Mouse (Mus musculus) frontal cortex, adult 2 months (tissue): ENCODE measurements around the gene Gm17622. TPM values are rescaled to one million over a fixed set of nuclear protein-coding genes. Genes with fewer than 3 reads are reported as not detected.
A peak's percentile ranks its signal among the peaks of the same experiment; 100 is the strongest.

Experiments
- DNase-seq, 2 experiments: peaks; one replicate each; pipeline ENCODE4 v3.0.0; 2022; ENCODE audit warnings: low spot score in 1 of 2; ENCODE audit errors: extremely low spot score in 1 of 2
- polyA plus RNA-seq: library from polyadenylated mRNA; depleted of rRNA; stranded (reverse); fragments of >200 nt; gene quantifications from 2 replicates; pipeline ENCODE4 v1.2.3, GENCODE M21; 2012; rRNA removed

The Gm17622 gene
- not detected in 2 replicates for polyA plus RNA-seq

- DNase-seq: no peak
These were observed at the start of gene Gm17622 for GRCm38 (mm10) chr13:96490433-96490832. TSS of gene Gm17622 (plus strand) at chr13:96490733.

DNA sequence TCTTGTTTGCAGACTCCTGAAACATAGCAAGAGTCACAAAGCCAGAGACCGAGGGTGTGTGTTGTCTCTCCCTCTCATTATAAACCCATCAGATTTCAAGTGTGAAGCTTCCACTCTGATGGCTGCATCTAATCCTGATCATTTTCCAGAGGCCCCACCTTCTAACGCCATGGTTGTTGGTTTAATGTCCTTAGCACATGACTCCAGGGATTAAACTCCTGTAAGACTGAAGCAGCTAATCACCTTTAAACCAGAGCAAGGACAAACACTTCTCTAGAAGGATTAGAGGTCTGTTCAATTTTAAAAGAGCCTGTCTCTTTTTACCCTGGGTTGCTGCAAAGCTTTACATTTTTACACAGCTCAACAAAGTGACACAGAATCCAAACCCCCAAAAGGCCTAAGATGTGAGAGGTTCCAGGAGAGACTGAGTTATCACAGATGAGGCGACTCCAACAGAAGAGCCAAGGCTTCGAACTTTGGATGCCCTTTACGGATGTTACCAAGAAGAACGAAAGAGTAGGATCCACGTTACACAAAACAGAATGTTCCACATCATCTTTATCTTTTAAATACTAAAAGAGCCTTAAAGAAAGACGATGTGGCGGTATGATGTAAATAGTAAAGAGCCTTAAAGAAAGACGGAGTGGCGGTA is 40.2 kb upstream of the Gm17622 start:
- DNase-seq: no peak

DNA sequence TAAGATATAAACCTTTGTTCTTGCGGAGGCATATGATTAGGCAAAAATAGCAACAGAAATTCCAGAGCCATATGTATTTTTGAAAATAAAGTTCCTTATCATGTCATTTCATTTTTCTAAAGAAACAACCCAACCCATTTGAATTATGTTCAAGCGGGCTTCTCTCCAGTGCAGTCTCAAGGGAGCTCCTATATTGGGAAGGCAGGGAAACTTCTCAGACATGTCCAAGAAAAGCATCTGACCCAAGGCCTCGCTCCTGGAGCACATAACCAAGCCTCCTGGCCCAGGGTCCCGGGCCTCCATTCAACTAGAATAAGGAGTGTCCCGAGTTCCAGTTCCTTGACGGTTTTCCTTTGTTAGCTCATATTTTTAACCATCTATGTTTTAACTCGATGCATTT is 39.7 kb upstream of the Gm17622 start:
- DNase-seq: no peak

DNA sequence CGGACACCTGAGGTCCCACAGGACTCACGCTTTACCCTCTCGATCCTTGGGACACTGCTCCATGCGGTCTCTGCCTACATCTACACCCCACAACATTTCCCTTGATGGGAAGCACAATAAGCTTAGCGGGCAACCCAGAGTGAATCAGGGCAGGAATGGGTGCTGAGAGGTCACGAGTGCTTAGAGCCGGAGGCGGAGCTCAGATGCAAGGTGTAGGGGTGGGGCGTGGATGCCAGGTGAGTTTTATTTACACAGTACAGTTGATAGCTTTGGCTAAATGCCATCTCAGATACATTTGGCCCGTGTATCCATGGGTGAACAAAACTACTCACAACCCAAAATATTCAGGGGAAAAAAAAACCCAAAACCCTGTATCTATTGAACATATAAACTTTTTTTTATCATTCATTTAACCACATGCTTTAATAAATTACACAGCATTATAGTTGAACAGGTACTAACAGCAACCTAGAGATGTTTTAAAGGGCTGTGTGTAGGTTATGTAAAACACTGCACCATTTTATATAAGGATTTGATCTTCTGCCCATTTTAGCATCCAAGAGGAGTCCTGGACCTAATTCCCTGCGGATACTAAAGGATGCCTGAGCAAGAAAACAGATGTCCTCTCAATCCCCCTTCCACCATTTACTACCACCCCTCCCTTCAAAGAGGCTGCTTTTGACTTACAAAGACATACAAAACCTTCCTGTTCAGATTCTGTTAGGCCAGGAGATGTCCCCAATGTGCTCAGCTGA is 39.0 kb upstream of the Gm17622 start:
- no peak for DNase-seq

DNA sequence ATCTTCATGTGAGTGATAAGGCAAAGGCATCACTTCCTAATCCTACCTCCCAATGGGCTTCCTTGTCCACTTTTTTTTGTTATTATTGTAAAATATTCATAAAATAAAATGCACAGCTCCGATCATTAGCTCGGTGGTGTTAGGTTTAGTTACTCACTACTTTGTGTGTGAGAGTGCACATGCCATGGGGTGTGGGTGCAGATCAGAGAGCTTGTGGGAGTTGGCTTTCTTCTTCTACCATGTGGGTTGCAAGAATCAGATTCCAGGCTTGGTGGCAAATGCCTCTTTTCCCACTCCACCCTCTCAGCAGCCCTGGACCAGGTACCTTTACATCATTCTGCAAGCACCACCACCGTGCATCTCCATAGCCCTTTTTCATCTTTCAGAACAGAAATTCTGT is 37.9 kb upstream of the Gm17622 start:
- DNase-seq: no peak

GRCm38 (mm10) chr13:96454288-96454687 is 36.2 kb upstream of the Gm17622 start:
- DNase-seq: no peak

GRCm38 (mm10) chr13:96457566-96457965 is 33.0 kb upstream of the Gm17622 start:
- no peak for DNase-seq

- DNase-seq: peak in 1 of 2 experiments; percentile 5
These were observed 32.5 kb upstream of the Gm17622 start for GRCm38 (mm10) chr13:96458018-96458417.

- DNase-seq: no peak
These were observed 31.9 kb upstream of the Gm17622 start for GRCm38 (mm10) chr13:96458606-96459005.

DNA sequence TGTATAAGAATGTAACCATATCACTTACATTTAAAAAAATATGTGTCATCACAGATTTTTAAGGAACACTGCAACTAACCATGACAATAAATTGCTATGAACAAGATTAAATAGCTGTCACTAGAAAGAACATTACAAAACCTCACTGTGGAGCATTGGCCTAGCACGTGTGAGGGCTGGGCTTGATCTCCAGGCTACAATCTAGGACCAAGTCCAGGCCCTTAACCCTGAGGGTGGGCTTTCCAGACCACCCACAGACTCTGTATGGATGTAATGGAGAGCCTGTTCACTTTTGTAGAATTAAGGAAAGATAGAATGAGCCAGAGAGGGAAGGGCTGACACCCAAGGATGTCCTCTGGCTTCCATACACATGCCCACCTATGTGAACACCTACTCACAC is 27.9 kb upstream of the Gm17622 start:
- DNase-seq: no peak

DNA sequence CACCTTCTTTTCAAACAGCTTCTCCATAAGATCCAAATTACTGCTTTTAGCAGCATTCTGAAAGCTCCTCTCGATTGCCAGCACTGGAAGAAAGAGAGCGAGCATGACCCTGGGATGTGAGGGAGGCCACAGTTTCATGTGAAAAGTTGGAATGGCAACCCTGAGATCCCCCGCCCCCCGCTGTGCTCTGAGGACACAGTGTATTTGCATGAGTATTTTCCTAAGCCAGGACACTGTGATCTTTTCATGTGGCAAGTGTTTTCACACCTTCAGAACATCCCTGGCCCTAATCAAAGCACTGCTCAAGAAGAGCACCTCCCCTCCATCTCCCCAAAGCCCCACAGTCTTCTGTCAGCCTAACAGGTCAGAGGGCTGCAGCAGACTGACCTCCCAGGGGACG is 25.2 kb upstream of the Gm17622 start:
- DNase-seq: no peak

- DNase-seq: no peak
These were observed 21.9 kb upstream of the Gm17622 start for GRCm38 (mm10) chr13:96468678-96469077.

DNA sequence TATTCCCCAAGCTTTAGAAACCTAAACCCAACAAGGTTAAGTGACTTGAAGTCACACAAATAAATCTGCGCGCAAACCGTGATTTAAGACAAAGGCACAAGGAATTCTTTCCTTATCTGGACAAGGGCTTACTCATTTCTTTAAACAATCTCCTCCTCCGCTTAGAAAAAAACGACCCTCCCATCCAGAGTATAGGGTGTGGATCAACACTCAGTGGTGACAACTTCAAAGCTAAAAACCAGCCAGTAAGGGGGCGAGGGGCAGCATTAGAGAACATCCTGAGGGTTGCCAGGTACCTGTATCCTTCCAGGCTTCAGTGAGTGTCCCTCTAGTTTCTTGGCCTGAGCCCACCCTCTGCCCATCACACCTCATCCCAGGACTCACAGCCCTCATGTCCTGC is 20.0 kb upstream of the Gm17622 start:
- DNase-seq: no peak

- no peak for DNase-seq
These were observed 19.6 kb upstream of the Gm17622 start, which contains the start of gene Ankdd1b for GRCm38 (mm10) chr13:96470957-96471356. TSS of gene Ankdd1b (minus strand) at chr13:96471198.

- no peak for DNase-seq
These were observed 13.3 kb upstream of the Gm17622 start for GRCm38 (mm10) chr13:96477226-96477625.

- no peak for DNase-seq
These were observed 11.5 kb upstream of the Gm17622 start for GRCm38 (mm10) chr13:96478991-96479390.

DNA sequence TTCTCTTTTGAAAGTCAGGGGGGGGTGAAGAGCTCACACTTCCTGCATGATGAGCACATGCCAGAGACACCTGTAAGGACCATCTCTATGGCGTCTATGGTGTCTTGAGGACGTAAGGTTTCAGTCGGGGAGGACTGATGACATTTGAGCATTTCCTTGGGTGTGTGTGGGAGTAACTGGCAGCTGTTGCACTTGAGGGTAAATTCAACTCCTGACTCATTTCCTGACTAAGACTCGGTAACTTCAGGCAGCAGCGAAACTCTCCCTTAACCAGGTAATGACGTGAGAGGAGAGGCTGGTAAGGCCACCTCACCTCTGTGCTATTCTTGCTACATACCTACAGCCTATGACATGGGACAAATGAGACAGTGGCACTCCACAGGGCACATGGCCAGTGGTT is 3.3 kb upstream of the Gm17622 start:
- peak in 1 of 2 experiments; percentile 3 for DNase-seq

- no peak for DNase-seq
These were observed 2.6 kb upstream of the Gm17622 start for GRCm38 (mm10) chr13:96487968-96488367.

DNA sequence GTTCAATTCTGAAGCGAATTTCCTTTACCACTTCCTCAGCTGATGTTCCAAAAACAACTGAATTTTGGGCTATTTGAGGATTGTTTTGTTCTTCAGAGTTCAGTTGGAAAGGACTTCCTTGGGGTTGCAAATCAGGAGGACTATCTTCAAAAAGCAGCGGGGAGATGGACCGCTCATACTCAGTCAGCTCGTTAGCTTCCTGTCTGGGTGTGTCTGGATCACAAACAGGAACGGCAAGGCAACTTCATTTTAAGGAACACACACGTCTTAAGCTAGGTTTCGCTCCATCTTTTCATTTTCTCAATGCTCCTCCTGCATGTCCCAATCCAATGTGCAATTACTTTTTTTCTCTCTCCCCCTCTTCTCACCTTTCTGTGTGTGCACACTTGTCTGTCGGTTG is 6.1 kb downstream of the Gm17622 start:
- no peak for DNase-seq

GRCm38 (mm10) chr13:96499891-96500290 is 9.4 kb downstream of the Gm17622 start:
- no peak for DNase-seq

DNA sequence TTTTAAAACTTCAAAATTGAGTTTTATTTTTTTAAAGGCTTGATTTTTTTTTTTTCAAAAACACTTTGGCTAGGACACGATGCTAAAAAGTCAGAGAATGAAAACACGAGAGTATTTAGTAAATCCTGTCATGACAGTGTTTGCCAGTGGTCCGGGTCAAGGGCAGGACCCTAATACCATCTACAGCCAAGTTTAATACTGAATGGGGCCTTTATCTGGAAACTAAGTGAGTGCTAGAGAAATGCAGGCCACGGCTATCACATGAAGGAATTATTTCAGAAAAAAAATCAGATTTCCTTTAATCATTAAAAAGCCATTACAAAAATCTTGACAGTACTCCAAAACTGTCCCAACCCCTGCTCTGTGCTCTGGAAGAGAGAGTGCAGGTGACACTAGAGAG is 15.1 kb downstream of the Gm17622 start:
- no peak for DNase-seq

- no peak for DNase-seq
These were observed 15.8 kb downstream of the Gm17622 start for GRCm38 (mm10) chr13:96506313-96506712.
